Mouse (Mus musculus): ENCODE measurements around the gene Mob1a.
A peak's percentile ranks its signal among the peaks of the same experiment; 100 is the strongest.
"Not testable (repeated sequence)": the region's sequence is repeated elsewhere in the genome, so short reads cannot be mapped to it uniquely, and the experiment has no call there.

The Mob1a gene

GRCm38 (mm10) chr6:83345285-83345684, 19.5 kb downstream of the Mob1a start:
- DNase-seq = not testable (repeated sequence)

- no peak for DNase-seq
Measured at GRCm38 (mm10) chr6:83347916-83348315, 22.1 kb downstream of the Mob1a start.

GRCm38 (mm10) chr6:83348873-83349272, 23.1 kb downstream of the Mob1a start, which contains the start of gene Bola3:
TSS of gene Bola3 (plus strand) at chr6:83349147.
- no peak for DNase-seq

- DNase-seq = peak; percentile 94
Measured at GRCm38 (mm10) chr6:83349274-83349958, 23.6 kb downstream of the Mob1a start.

- DNase-seq = no peak
Measured at GRCm38 (mm10) chr6:83350172-83350571, 24.4 kb downstream of the Mob1a start.

GRCm38 (mm10) chr6:83350851-83351405, 25.1 kb downstream of the Mob1a start:
- DNase-seq = no peak

- no peak for DNase-seq
Measured at GRCm38 (mm10) chr6:83351490-83352160, 25.8 kb downstream of the Mob1a start.

GRCm38 (mm10) chr6:83352666-83353410, 27.0 kb downstream of the Mob1a start:
- DNase-seq = no peak

DNA sequence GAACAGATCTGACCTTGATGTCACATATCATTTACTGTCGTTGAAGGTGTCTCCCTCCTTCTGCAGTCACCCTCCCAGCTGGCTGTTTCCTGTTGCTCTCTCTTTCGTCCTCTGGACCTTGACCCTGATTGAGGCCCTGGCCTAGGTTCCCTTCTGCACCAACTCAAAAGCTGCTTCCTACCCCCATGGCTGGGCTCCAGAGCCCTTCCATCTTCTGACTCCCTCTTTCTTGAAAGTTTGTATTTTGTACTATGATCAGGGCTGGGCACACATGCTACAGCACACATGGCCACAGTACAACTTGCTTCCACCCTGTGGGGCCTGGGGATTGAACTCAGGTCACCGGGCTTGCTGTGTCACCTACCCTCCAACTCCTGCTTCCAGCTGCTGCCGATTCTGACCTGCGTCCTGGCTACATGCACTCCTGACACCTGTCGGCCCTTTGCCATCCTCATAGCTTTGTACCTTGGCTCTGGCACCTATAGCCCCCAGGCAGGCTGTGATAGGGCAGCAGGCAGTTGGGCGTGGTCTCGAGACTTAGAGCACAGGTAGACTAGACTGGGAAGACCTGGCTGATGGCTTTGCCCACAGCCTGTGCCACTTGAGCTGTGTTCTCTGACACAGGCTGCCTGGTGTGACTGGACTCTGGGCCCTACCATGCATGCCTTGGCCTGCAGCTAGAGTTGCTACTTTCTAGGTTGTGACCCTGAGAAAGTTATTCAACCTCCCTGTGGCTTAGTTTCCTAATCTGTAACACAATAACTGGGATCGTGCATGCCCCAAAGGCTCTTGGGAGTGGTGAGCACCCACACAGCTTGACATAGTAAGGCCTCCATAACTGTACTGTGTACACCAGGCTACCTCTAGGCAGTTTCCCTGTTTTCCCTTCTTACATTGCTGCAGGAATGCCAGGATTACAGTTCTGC, 29.3 kb downstream of the Mob1a start:
- peak; percentile 21 for DNase-seq

- peak; percentile 85 for DNase-seq
Measured at GRCm38 (mm10) chr6:83356569-83357138, 30.8 kb downstream of the Mob1a start.

- DNase-seq = no peak
Measured at GRCm38 (mm10) chr6:83357436-83357835, 31.6 kb downstream of the Mob1a start.

DNA sequence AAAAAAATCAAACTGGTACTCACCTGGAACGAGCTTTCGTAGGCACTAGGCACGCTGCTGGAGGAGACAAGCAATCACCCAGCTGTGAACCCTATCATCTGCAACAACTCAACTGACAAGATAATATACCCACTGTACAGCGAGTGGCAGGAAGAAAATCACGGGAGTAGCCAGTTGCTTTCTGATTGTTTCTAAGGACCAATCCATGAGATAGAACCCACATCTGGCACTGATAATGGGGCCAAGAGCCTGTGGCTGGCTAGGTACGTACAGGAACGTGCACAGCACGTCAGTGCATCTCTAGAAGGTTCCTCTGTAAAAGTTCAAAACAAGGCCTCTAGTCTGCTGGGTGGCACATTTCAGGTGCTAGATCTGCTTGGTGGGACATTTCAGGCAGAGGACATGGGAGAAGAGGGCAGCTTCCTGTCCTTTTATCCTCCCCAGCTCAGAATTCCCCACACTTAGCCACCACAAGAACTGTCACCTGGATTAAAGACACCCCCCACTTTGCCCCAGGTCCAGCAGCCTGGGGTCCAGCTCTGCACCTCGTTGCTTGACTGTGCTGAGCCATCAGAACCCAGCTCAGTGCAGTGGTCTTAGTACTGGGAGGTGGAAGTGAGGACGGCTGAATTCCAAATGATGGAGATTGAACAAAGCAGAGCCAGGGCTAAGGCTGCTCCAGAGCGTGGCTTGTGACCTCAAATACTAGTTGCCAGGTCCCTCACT, 35.9 kb downstream of the Mob1a start:
- DNase-seq = no peak

DNA sequence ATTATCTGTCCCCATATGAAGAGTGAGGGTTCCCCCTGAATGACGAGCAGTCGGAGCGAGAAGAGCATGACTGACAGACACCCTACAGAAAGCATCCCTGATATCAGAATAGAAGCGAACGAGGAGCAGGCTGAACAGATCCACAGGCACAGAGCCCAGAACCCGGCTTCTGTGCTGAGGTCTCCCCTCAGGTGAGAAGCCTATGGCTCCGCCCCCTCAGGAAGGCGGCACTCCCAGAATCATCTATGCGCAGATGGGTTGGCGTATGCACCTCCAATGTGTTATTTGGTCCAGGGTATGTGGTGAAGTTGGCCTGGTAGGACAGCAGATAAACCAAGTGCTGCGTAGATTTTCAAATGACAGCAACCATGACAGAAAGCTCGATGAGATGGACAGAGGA, 37.3 kb downstream of the Mob1a start:
- DNase-seq = no peak

DNA sequence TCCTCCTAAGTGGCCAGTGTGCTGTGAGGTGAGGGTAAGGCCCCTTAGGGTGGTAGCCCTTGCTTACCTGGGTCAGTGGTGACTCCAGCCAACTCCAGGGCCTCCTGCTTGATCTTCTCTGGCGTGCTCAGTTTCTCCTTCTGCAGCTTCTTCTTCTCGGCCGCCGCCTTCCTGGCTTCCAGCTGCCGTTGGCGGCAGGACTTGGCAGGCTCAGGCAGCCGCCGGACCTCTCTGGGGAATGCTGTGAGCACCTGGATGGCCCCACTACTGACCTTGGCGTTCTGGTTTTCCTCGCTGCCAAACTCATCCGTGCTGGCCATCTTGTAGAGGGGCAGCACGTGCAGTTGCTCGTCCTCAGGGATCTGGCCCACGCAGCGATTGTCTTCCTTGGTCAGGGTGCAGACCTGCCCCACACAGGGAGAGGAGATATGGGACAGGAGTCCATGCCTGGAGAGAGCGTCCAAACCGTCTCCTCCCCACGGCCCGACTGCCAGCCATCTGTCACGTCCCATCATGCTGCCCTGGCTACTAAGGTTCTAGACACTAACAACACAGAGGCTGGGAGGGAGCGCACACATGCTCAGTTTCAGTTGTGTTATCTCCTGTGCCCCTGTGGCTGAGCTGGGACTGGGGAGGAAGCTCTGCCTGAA, 44.6 kb downstream of the Mob1a start:
- no peak for DNase-seq

DNA sequence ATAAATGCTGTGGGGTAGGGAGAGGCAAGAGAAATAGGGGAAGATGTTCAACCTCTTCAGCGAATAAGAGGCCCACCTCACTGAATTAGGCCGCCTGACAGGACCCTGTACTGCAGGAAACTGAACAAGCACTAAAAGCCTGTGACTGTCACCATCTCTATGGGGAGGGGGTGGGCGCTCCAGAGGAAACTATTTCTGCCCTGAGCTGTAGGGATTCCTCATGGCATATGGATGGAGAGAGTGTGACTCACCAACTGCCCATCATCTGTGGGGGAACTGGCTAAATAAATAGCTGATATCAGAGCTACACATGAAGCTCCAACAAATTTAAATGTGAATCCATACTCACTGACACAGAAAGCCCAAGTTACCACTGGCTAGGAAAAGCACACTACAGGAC, 45.5 kb downstream of the Mob1a start:
- DNase-seq = no peak

DNA sequence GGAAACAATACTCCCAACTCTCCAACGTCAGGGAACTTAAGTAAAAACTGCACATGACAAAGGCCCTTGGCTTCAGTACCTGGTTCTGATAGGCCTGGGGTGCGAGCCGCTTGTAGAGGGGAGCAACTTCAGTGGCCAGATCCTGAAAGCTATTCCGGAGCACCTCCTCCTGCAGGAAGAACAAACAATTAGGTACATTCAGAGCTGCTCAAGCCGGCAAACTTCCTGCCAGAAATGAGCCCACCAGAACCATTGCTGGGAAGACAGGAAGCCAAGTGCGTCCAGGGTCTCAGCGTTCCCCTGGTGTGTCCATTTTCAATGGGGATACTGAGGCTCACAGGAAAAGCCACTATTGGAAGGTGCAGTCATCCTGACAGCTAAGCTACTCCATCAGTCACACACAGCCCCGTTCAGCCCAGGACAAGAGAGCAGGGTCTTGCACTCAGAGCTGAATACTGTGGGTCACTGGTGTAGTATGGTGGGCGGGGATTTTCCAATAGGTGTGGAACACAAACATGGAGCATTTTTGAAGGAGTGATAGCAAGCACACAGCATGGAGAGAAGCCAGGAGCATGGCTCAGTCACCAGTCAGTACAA, 48.0 kb downstream of the Mob1a start:
- DNase-seq = no peak

DNA sequence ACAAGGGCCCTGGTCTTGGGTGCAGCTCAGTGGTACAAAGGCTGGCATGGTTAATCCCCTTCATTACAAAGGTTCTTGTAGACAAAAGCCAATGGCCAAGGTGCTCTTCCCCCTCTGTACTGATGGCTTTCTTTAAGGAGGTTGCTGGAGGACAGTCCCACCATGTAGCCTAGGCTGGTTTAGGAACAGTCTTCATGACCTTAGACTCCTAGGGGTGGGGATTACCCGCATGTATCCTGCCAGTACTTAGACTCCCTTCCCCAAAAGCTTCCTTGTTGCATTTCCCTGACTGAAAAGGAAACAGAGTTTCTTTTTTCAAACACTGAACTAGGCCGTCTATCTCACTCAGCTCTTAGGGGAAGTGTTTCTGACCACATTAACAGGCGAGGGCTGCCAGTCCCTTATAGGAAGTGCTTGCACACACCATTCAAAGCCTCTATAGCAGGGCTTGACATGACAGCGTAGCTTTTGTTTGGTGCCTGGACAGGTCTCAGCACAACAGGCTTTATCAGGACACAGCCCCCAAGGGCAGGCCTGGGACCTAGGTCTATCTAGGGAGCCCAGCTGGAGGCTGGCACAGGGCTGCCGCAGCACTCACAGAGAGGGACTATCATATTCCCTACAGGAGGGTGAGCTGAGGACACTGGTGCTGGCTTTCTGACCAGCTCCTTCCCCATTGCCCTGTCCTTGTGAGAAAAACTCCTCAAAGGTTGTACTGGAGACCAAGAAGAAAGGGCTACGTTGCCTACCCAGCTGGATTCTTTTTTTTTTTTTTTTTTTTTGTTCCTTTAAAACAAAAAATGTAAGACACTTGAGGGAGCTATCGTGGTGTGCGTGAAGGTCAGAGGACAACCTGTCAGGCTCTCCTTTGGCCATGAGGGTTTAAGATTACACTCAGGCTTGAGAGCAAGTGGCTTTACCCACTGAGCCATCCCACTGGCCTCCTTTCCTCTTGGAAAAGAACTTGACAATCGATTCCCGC, 56.0 kb downstream of the Mob1a start:
- DNase-seq = no peak

- no peak for DNase-seq
Measured at GRCm38 (mm10) chr6:83385569-83386090, 59.8 kb downstream of the Mob1a start.

All from kidney, adult 18-20 months (tissue).